9 mouse cellular contexts compared by ENCODE assay signal in genomic region chr12:28694231-28694630, GRCm38 (mm10). TPM values are rescaled to one million over a fixed set of nuclear protein-coding genes. Genes with fewer than 3 reads are reported as not detected.
A peak's percentile ranks its signal among the peaks of the same experiment; 100 is the strongest.
DNase-seq lines count a peak whose midpoint lies in the region; ATAC-seq and TF ChIP-seq lines count a peak whose summit lies in the region.
"Had no signal": no experiment of that assay in that cellular context is flagged by ENCODE, and none has a peak within 500 bp of the region (broad histone marks: within the 10 kb centered on the region; RNA-seq: fewer than 3 reads in every experiment).

No protein-coding gene starts in this region.

- no peak for DNase-seq in embryonic facial prominence, embryonic 11.5 days (ENCODE audit: low spot score)
- DNase-seq in embryonic facial prominence, embryonic 10.5 days (ENCODE audit: low spot score) = no peak
- DNase-seq in lung, adult 18-20 months = peak; percentile 41 to 52
- DNase-seq in lung, adult 2 months = no peak
- peak; percentile 62 for DNase-seq in brain, adult 2 months (ENCODE audit: low read depth, low spot score)
- DNase-seq in limb, embryonic 10.5 days (ENCODE audit: low spot score) = no peak
- no peak for DNase-seq in ovary, postnatal 10 days (ENCODE audit: low spot score)
- DNase-seq: left cerebral cortex, postnatal 4 days had no signal

- H3K9me3 ChIP-seq in embryonic facial prominence, embryonic 11.5 days (replicated peaks; ENCODE audit: control insufficient read depth, low read length) = no peaks in the 10 kb centered on the region
- no peaks in the 10 kb centered on the region for H3K9me3 ChIP-seq in embryonic facial prominence, embryonic 10.5 days
- no peaks in the 10 kb centered on the region for H3K9me3 ChIP-seq in limb, embryonic 10.5 days (replicated peaks)
- H3K9me3 ChIP-seq: megakaryocyte, embryonic 14.5 days had no signal

- H3K36me3 ChIP-seq in embryonic facial prominence, embryonic 11.5 days (replicated peaks; ENCODE audit: control insufficient read depth, insufficient read depth, low read depth, low read length) = no peaks in the 10 kb centered on the region
- peaks cover 63% of the 10 kb centered on the region for H3K36me3 ChIP-seq in embryonic facial prominence, embryonic 10.5 days (replicated peaks)
- peaks cover 57% of the 10 kb centered on the region for H3K36me3 ChIP-seq in limb, embryonic 10.5 days

- 86% methylated on average over 2 of the region's 2 CpGs for WGBS in embryonic facial prominence, embryonic 11.5 days
- 80% methylated on average over 2 of the region's 2 CpGs for WGBS in embryonic facial prominence, embryonic 10.5 days
- 55% methylated on average over 2 of the region's 2 CpGs for WGBS in lung, adult 2 months
- 66% methylated on average over 2 of the region's 2 CpGs for WGBS in limb, embryonic 10.5 days

- no peak overlapping the region for H3K27ac ChIP-seq in embryonic facial prominence, embryonic 11.5 days (replicated peaks; ENCODE audit: low read depth, low read length)
- no peak overlapping the region for H3K27ac ChIP-seq in embryonic facial prominence, embryonic 10.5 days (replicated peaks)
- no peak overlapping the region for H3K27ac ChIP-seq in limb, embryonic 10.5 days

- no peak for TF ChIP-seq POLR2A in lung, adult 2 months (IDR thresholded peaks at IDR 0.05; ENCODE audit: borderline replicate concordance, extremely low read depth, low read depth, low read length)

- no peak overlapping the region for H3K9ac ChIP-seq in embryonic facial prominence, embryonic 11.5 days (replicated peaks; ENCODE audit: low read length)

- TF ChIP-seq CTCF in lung, adult 2 months (IDR thresholded peaks at IDR 0.05; ENCODE audit: insufficient read depth, low read length) = no peak

- H3K4me2 ChIP-seq in embryonic facial prominence, embryonic 11.5 days (ENCODE audit: low read depth, low read length) = no peak overlapping the region

- H3K4me1 ChIP-seq in embryonic facial prominence, embryonic 11.5 days (ENCODE audit: control insufficient read depth, insufficient read depth, low read length) = no peaks in the 10 kb centered on the region
- peaks cover 9% of the 10 kb centered on the region; the same call in 1 of the 2 replicates for H3K4me1 ChIP-seq in embryonic facial prominence, embryonic 10.5 days
- peaks cover 10% of the 10 kb centered on the region for H3K4me1 ChIP-seq in lung, adult 2 months (ENCODE audit: control insufficient read depth, insufficient read depth, low read length)
- 0 out of 2 replicates have a peak, but pooled peaks cover 3% of the 10 kb centered on the region for H3K4me1 ChIP-seq in limb, embryonic 10.5 days

- no peaks in the 10 kb centered on the region for H3K27me3 ChIP-seq in embryonic facial prominence, embryonic 11.5 days (ENCODE audit: control insufficient read depth, insufficient read depth, low read length)
- no peaks in the 10 kb centered on the region for H3K27me3 ChIP-seq in embryonic facial prominence, embryonic 10.5 days (replicated peaks; ENCODE audit: low read depth, poor library complexity, severe bottlenecking)
- no peaks in the 10 kb centered on the region for H3K27me3 ChIP-seq in limb, embryonic 10.5 days (ENCODE audit: low read depth, poor library complexity, severe bottlenecking)
- H3K27me3 ChIP-seq: megakaryocyte, embryonic 14.5 days had no signal

- no peak overlapping the region for H3K4me3 ChIP-seq in embryonic facial prominence, embryonic 11.5 days (ENCODE audit: low read depth, low read length)
- no peak overlapping the region for H3K4me3 ChIP-seq in embryonic facial prominence, embryonic 10.5 days
- no peak overlapping the region for H3K4me3 ChIP-seq in lung, adult 2 months (replicated peaks; ENCODE audit: extremely low read depth, low read depth, low read length)
- no peak overlapping the region for H3K4me3 ChIP-seq in limb, embryonic 10.5 days
- H3K4me3 ChIP-seq: megakaryocyte, embryonic 14.5 days had no signal

- 0 out of 2 replicates have a peak, but pooled peaks have one; percentile 17 for ATAC-seq in embryonic facial prominence, embryonic 11.5 days (replicated peaks; ENCODE audit: insufficient number of reproducible peaks, low FRiP score, low TSS enrichment, low read depth)

RNA-seq across cellular contexts. Expression of gene Adi1, which starts 19.2 kb away (rescaled TPM):
- 71.9 and 72.7 TPM in 2 replicates for polyA plus RNA-seq in embryonic facial prominence, embryonic 11.5 days (2014; fragmentation: Nextera tagmentation; extraction: Ambion mirVana)
- polyA plus RNA-seq in embryonic facial prominence, embryonic 10.5 days (2016; fragmentation: Nextera tagmentation; extraction: Ambion mirVana) = 56.9 and 62.2 TPM in 2 replicates
- 14.1 and 22.8 TPM in 2 replicates for polyA plus RNA-seq in lung, adult 2 months (2012; rRNA removed)
- polyA plus RNA-seq in limb, embryonic 10.5 days (2016; fragmentation: Nextera tagmentation; extraction: Ambion mirVana) = 67.0 and 69.9 TPM in 2 replicates

RNA-seq across cellular contexts. Expression of gene Rnaseh1, which starts 44.8 kb away (rescaled TPM):
- polyA plus RNA-seq in embryonic facial prominence, embryonic 11.5 days (2014; fragmentation: Nextera tagmentation; extraction: Ambion mirVana) = 28.0 and 28.5 TPM in 2 replicates
- polyA plus RNA-seq in embryonic facial prominence, embryonic 10.5 days (2016; fragmentation: Nextera tagmentation; extraction: Ambion mirVana) = 34.3 and 35.1 TPM in 2 replicates
- 9.1 and 11.7 TPM in 2 replicates for polyA plus RNA-seq in lung, adult 2 months (2012; rRNA removed)
- polyA plus RNA-seq in limb, embryonic 10.5 days (2016; fragmentation: Nextera tagmentation; extraction: Ambion mirVana) = 38.5 and 38.8 TPM in 2 replicates

RNA-seq across cellular contexts. Expression of gene Trappc12, which starts 56.0 kb away (rescaled TPM):
- polyA plus RNA-seq in embryonic facial prominence, embryonic 11.5 days (2014; fragmentation: Nextera tagmentation; extraction: Ambion mirVana) = 38.4 and 40.5 TPM in 2 replicates
- 35.6 and 35.7 TPM in 2 replicates for polyA plus RNA-seq in embryonic facial prominence, embryonic 10.5 days (2016; fragmentation: Nextera tagmentation; extraction: Ambion mirVana)
- 18.7 and 25.1 TPM in 2 replicates for polyA plus RNA-seq in lung, adult 2 months (2012; rRNA removed)
- polyA plus RNA-seq in limb, embryonic 10.5 days (2016; fragmentation: Nextera tagmentation; extraction: Ambion mirVana) = 34.0 and 37.9 TPM in 2 replicates

RNA-seq across cellular contexts. Expression of gene Eipr1, which starts 57.4 kb away (rescaled TPM):
- 33.9 and 38.5 TPM in 2 replicates for polyA plus RNA-seq in embryonic facial prominence, embryonic 11.5 days (2014; fragmentation: Nextera tagmentation; extraction: Ambion mirVana)
- 43.4 and 44.5 TPM in 2 replicates for polyA plus RNA-seq in embryonic facial prominence, embryonic 10.5 days (2016; fragmentation: Nextera tagmentation; extraction: Ambion mirVana)
- polyA plus RNA-seq in lung, adult 2 months (2012; rRNA removed) = 17.8 and 17.9 TPM in 2 replicates
- 41.2 and 42.2 TPM in 2 replicates for polyA plus RNA-seq in limb, embryonic 10.5 days (2016; fragmentation: Nextera tagmentation; extraction: Ambion mirVana)

RNA-seq across cellular contexts. Expression of gene Rps7, which starts 58.5 kb away (rescaled TPM):
- 914 and 941 TPM in 2 replicates for polyA plus RNA-seq in embryonic facial prominence, embryonic 11.5 days (2014; fragmentation: Nextera tagmentation; extraction: Ambion mirVana)
- 685 and 712 TPM in 2 replicates for polyA plus RNA-seq in embryonic facial prominence, embryonic 10.5 days (2016; fragmentation: Nextera tagmentation; extraction: Ambion mirVana)
- polyA plus RNA-seq in lung, adult 2 months (2012; rRNA removed) = 158 and 175 TPM in 2 replicates
- polyA plus RNA-seq in limb, embryonic 10.5 days (2016; fragmentation: Nextera tagmentation; extraction: Ambion mirVana) = 654 and 701 TPM in 2 replicates

Comparison
In these comparisons a context has a peak if more than half of its experiments do, and no peak if none do; other contexts are left out.
1. DNase-seq: peak in lung, adult 18-20 months (2 of 2) and brain, adult 2 months (single experiment); none in embryonic facial prominence, embryonic 11.5 days (single experiment), embryonic facial prominence, embryonic 10.5 days (single experiment), lung, adult 2 months (single experiment), limb, embryonic 10.5 days (single experiment) and ovary, postnatal 10 days (single experiment).